Mouse (Mus musculus): ENCODE results near the gene Zfp1. TPM values are rescaled to one million over a fixed set of nuclear protein-coding genes. Genes with fewer than 3 reads are reported as not detected.

Gene Zfp1
- polyA plus RNA-seq, 1 experiment from 2014 or later: 7.8 TPM

GRCm38 (mm10) chr8:111713817-111714216 lies 70.6 kb downstream of the Zfp1 start:
- no peaks in the 10 kb centered on the region for H3K9me3 ChIP-seq (ENCODE audit: control insufficient read depth)
- 93% methylated on average over 25 of the region's 25 CpGs for WGBS

DNA sequence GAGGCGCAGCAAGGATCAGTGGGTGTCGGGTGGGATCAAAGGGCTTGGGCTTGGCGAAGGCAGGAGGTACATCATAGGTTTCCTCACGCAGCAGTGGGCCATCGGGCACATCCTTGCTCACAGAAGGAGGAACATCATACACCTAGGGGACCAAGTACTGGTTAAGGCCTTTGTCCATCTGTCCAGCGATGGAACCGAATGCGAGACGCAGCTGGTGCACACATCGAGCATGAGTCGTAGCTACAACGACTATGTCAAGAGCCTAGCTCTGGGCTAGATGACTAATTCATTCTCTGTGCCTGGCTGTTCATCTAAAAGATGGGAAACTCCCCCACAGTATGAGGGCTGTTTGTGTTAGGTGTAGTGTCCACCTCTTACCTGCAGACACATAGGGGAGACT lies 71.1 kb downstream of the Zfp1 start:
- Histone ChIP-seq H3K9me3 (ENCODE audit: control insufficient read depth) (no peaks in the 10 kb centered on the region), H3K4me3 (ENCODE audit: low read depth, low read length) (no peak overlapping the region)
- WGBS: 91% methylated on average over 12 of the region's 12 CpGs

More at GRCm38 (mm10) chr8:111713817-111714216, 70.6 kb downstream of the Zfp1 start:
- Histone ChIP-seq H3K9ac (ENCODE audit: low read depth, low read length) (no peak overlapping the region), H3K27ac (ENCODE audit: low read depth, low read length) (no peak overlapping the region), H3K4me2 (replicated peaks; ENCODE audit: low read depth) (no peak overlapping the region), H3K27me3 (replicated peaks; ENCODE audit: control insufficient read depth, insufficient read depth, low read length) (no peaks in the 10 kb centered on the region), H3K4me1 (replicated peaks; ENCODE audit: control insufficient read depth, insufficient read depth, low read length) (peaks cover 6% of the 10 kb centered on the region; the same call in 1 of the 2 replicates), H3K4me3 (ENCODE audit: low read depth, low read length) (no peak overlapping the region), H3K36me3 (ENCODE audit: control insufficient read depth, insufficient read depth) (peaks cover 69% of the 10 kb centered on the region)
- no peak for ATAC-seq
- peak; percentile 17; the same call in 1 of the 2 replicates for TF ChIP-seq CTCF (IDR thresholded peaks at IDR 0.05; ENCODE audit: low read depth)

DNA sequence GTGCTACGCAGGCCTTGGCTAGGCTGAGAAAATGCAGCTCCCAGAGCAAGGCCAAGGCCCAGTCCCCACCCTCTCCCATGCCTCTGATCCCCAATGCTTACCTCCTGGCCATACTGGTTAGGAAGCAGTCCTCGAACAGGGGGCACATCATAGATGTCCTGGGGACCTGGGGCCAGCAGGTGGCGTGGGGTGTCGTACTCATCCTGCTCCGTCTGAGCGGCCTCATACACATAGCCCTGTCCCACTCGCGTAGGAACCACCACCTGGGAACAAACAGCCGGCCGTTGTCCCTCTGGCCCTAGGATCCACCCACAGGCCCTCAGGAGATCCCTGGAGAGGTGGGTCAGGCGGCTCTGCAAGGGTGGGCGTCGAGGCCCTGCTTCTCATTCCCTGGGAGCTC lies 72.3 kb downstream of the Zfp1 start:
- no peak overlapping the region for H3K4me2 ChIP-seq (replicated peaks; ENCODE audit: low read depth)
- ATAC-seq: no peak
- TF ChIP-seq CTCF (IDR thresholded peaks at IDR 0.05; ENCODE audit: low read depth): peak; percentile 36
- peaks cover 69% of the 10 kb centered on the region for H3K36me3 ChIP-seq (ENCODE audit: control insufficient read depth, insufficient read depth)
- peaks cover 6% of the 10 kb centered on the region; the same call in 1 of the 2 replicates for H3K4me1 ChIP-seq (replicated peaks; ENCODE audit: control insufficient read depth, insufficient read depth, low read length)
- H3K27ac ChIP-seq (ENCODE audit: low read depth, low read length): no peak overlapping the region
- no peak overlapping the region for H3K9ac ChIP-seq (ENCODE audit: low read depth, low read length)
- H3K27me3 ChIP-seq (replicated peaks; ENCODE audit: control insufficient read depth, insufficient read depth, low read length): no peaks in the 10 kb centered on the region
- no peaks in the 10 kb centered on the region for H3K9me3 ChIP-seq (ENCODE audit: control insufficient read depth)
- no peak overlapping the region for H3K4me3 ChIP-seq (ENCODE audit: low read depth, low read length)
- 82% methylated on average over 13 of the region's 13 CpGs for WGBS

More for the DNA sequence above, 71.1 kb downstream of the Zfp1 start:
- no peak overlapping the region for H3K9ac ChIP-seq (ENCODE audit: low read depth, low read length)
- no peak for TF ChIP-seq CTCF (IDR thresholded peaks at IDR 0.05; ENCODE audit: low read depth)
- no peak for ATAC-seq
- peaks cover 6% of the 10 kb centered on the region; the same call in 1 of the 2 replicates for H3K4me1 ChIP-seq (replicated peaks; ENCODE audit: control insufficient read depth, insufficient read depth, low read length)
- H3K27me3 ChIP-seq (replicated peaks; ENCODE audit: control insufficient read depth, insufficient read depth, low read length): no peaks in the 10 kb centered on the region
- H3K4me2 ChIP-seq (replicated peaks; ENCODE audit: low read depth): no peak overlapping the region
- H3K36me3 ChIP-seq (ENCODE audit: control insufficient read depth, insufficient read depth): peaks cover 67% of the 10 kb centered on the region
- H3K27ac ChIP-seq (ENCODE audit: low read depth, low read length): no peak overlapping the region

DNA sequence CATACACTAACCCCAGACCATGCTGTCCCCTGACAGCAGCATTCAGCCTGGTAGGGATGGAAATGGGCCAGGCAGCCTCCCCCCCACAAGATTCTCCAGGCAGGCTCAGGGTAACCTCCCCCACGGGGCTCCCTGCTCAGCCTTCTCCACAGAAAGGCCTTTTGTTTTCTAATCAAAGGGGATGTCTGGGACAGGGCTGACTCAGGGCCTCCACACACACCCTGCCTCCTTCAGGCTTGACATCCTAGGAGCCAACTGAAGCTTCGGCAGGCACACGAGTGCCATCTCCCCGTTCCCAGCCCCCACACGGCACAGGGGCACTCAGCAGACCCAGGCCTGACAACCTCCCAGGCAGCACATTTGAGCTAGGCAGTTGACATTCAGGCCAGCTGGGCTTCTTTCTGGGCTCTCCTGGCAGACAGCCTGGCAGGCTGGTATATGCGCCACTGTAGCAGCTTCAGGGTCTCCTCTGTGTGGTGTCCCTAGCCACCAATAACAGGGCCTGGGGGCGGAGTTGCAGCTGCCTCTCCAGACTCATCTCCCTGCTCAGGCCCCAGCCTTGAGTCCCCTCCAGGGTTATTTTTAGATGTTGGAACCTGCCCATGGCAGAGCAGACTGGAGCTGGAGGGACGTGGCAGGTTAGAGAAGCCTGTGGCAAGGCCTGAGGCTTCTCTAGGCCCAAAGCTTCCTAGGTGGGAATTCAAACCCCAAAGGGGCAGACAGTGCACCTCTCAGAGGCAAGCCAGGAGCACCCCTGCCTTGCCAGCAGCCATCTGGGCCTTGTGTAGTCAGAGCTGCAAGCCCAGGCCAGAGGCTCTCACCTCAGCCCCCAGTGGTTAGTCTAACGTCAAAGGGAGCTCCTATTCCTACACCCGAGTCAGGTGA lies 73.6 kb downstream of the Zfp1 start:
- Histone ChIP-seq H3K9me3 (ENCODE audit: control insufficient read depth) (no peaks in the 10 kb centered on the region), H3K9ac (ENCODE audit: low read depth, low read length) (no peak overlapping the region), H3K27me3 (replicated peaks; ENCODE audit: control insufficient read depth, insufficient read depth, low read length) (no peaks in the 10 kb centered on the region), H3K36me3 (ENCODE audit: control insufficient read depth, insufficient read depth) (peaks cover 67% of the 10 kb centered on the region), H3K4me3 (ENCODE audit: low read depth, low read length) (no peak overlapping the region), H3K4me2 (replicated peaks; ENCODE audit: low read depth) (0 out of 2 replicates have a peak overlapping the region, but pooled peaks have one; percentile 6), H3K27ac (ENCODE audit: low read depth, low read length) (peak overlapping the region; percentile 78), H3K4me1 (replicated peaks; ENCODE audit: control insufficient read depth, insufficient read depth, low read length) (peaks cover 6% of the 10 kb centered on the region; the same call in 1 of the 2 replicates)
- 68% methylated on average over 10 of the region's 10 CpGs for WGBS
- TF ChIP-seq CTCF (IDR thresholded peaks at IDR 0.05; ENCODE audit: low read depth): no peak; the same call in 1 of the 2 replicates
- peak; percentile 15; the same call in 1 of the 2 replicates for ATAC-seq

GRCm38 (mm10) chr8:111717488-111717792 lies 74.2 kb downstream of the Zfp1 start:
- no peak for TF ChIP-seq CTCF (IDR thresholded peaks at IDR 0.05; ENCODE audit: low read depth)
- Histone ChIP-seq H3K4me2 (replicated peaks; ENCODE audit: low read depth) (no peak overlapping the region), H3K9ac (ENCODE audit: low read depth, low read length) (no peak overlapping the region), H3K9me3 (ENCODE audit: control insufficient read depth) (no peaks in the 10 kb centered on the region), H3K27ac (ENCODE audit: low read depth, low read length) (peak overlapping the region; percentile 78), H3K27me3 (replicated peaks; ENCODE audit: control insufficient read depth, insufficient read depth, low read length) (no peaks in the 10 kb centered on the region), H3K4me3 (ENCODE audit: low read depth, low read length) (no peak overlapping the region), H3K4me1 (replicated peaks; ENCODE audit: control insufficient read depth, insufficient read depth, low read length) (peaks cover 6% of the 10 kb centered on the region; the same call in 1 of the 2 replicates), H3K36me3 (ENCODE audit: control insufficient read depth, insufficient read depth) (peaks cover 61% of the 10 kb centered on the region)
- no peak for ATAC-seq
- 75% methylated on average over 4 of the region's 4 CpGs for WGBS

- Histone ChIP-seq H3K9me3 (ENCODE audit: control insufficient read depth) (no peaks in the 10 kb centered on the region), H3K27me3 (replicated peaks; ENCODE audit: control insufficient read depth, insufficient read depth, low read length) (no peaks in the 10 kb centered on the region), H3K4me1 (replicated peaks; ENCODE audit: control insufficient read depth, insufficient read depth, low read length) (peaks cover 6% of the 10 kb centered on the region; the same call in 1 of the 2 replicates), H3K27ac (ENCODE audit: low read depth, low read length) (peak overlapping the region; percentile 78), H3K4me3 (ENCODE audit: low read depth, low read length) (no peak overlapping the region), H3K4me2 (replicated peaks; ENCODE audit: low read depth) (no peak overlapping the region), H3K9ac (ENCODE audit: low read depth, low read length) (no peak overlapping the region), H3K36me3 (ENCODE audit: control insufficient read depth, insufficient read depth) (peaks cover 56% of the 10 kb centered on the region)
- 21% methylated on average over 6 of the region's 6 CpGs for WGBS
- ATAC-seq: peak; percentile 60
- TF ChIP-seq CTCF (IDR thresholded peaks at IDR 0.05; ENCODE audit: low read depth): peak; percentile 83
Observed at GRCm38 (mm10) chr8:111717866-111718265, 74.7 kb downstream of the Zfp1 start.
